Mouse (Mus musculus) C2C12 (cell line): ENCODE data around the gene Bpifa1.

Experiments
- CTCF ChIP-seq: IDR thresholded peaks from one replicate; pipeline ENCODE4 v1.5.1; 2011; ENCODE audit not compliant: control insufficient read depth, insufficient read depth, insufficient read length
- MYOG ChIP-seq: IDR thresholded peaks from one replicate; pipeline ENCODE4 v1.6.1; 2011; ENCODE audit not compliant: control insufficient read depth, insufficient read length; ENCODE audit errors: extremely low read depth

- TF ChIP-seq CTCF (no peak), MYOG (no peak)
Measured at GRCm38 (mm10) chr2:154197036-154197435, 54.4 kb downstream of the Bpifa1 start.
